Mouse (Mus musculus) small intestine, adult 2 months (tissue): ENCODE measurements around the gene Mllt6.
"Not testable (repeated sequence)": the region's sequence is repeated elsewhere in the genome, so short reads cannot be mapped to it uniquely, and the experiment has no call there.

Experiments
- CTCF ChIP-seq: fragments of 200-500 bp; IDR thresholded peaks from 2 replicates; pipeline ENCODE4 v1.5.1; 2012; ENCODE audit warnings: low read depth, mild to moderate bottlenecking, control low read depth, inconsistent platforms, low read length, moderate library complexity, mixed read lengths; ENCODE audit not compliant: insufficient replicate concordance, insufficient read length; ENCODE audit errors: extremely low read depth
- POLR2A ChIP-seq: fragments of 200-500 bp; IDR thresholded peaks from 2 replicates; pipeline ENCODE4 v1.6.1; 2012; ENCODE audit warnings: low read depth, mild to moderate bottlenecking, control low read depth, inconsistent platforms, low read length, moderate library complexity

GRCm38 (mm10) chr11:97734810-97735209 lies 71.6 kb downstream of the Mllt6 start:
- not testable (repeated sequence) for TF ChIP-seq CTCF, POLR2A
